In genomic region chr8:84236998-84237473, GRCm38 (mm10) we compare ENCODE assay signal across 8 mouse cellular contexts. TPM values are rescaled to one million over a fixed set of nuclear protein-coding genes. Genes with fewer than 3 reads are reported as not detected.
DNase-seq lines count a peak whose midpoint lies in the region; ATAC-seq and TF ChIP-seq lines count a peak whose summit lies in the region.

Gene Zswim4, minus strand, starts transcription at chr8:84237055.

- ATAC-seq in forebrain, embryonic 15.5 days (replicated peaks): peak; percentile 99
- peak; percentile 94 for ATAC-seq in neutrophil, adult 5-6 weeks (ENCODE audit: extremely low read depth, insufficient number of reproducible peaks, low FRiP score, poor library complexity, severe bottlenecking)

- intact Hi-C loops in heart, postnatal 25 days (cut with DNase I): loop anchor here (1.0 to 10.0 kb wide), 3 partner anchors 13 to 52 kb away; partner anchors contain the start of gene Nanos3

- peak within 1 kb of the TSS; percentile 87 to 88 for H3K4me3 ChIP-seq in ES-E14 (ENCODE audit: insufficient read depth in 1 of 2, low read depth in 1 of 2, low read length in 2 of 2, poor library complexity in 1 of 2, severe bottlenecking in 1 of 2)
- peak within 1 kb of the TSS; percentile 85 for H3K4me3 ChIP-seq in forebrain, embryonic 15.5 days
- H3K4me3 ChIP-seq in lung, adult 2 months (replicated peaks; ENCODE audit: extremely low read depth, low read depth, low read length): peak within 1 kb of the TSS; percentile 97

- in situ Hi-C loops in ES-E14 (cut with MboI; ENCODE audit: low sequenced_read_pairs in 2 of 2, unreplicated experiment in 2 of 2): no loop called here

- H3K36me3 ChIP-seq in ES-E14 (ENCODE audit: control insufficient read depth, insufficient read depth, low read length, poor library complexity, severe bottlenecking): 0 out of 2 replicates have a peak, but pooled peaks cover 2% of the 10 kb centered on the region
- H3K36me3 ChIP-seq in forebrain, embryonic 15.5 days: peaks cover 23% of the 10 kb centered on the region; the same call in 1 of the 2 replicates

- H3K4me2 ChIP-seq in forebrain, embryonic 15.5 days (replicated peaks): peak within 1 kb of the TSS; percentile 74

- peak; percentile 87; the same call in 1 of the 2 replicates for TF ChIP-seq POLR2A in lung, adult 2 months (IDR thresholded peaks at IDR 0.05; ENCODE audit: borderline replicate concordance, extremely low read depth, low read depth, low read length)

- H3K9me3 ChIP-seq in ES-E14 (ENCODE audit: control insufficient read depth, insufficient read depth, low read depth, low read length): no peaks in the 10 kb centered on the region
- no peaks in the 10 kb centered on the region for H3K9me3 ChIP-seq in forebrain, embryonic 15.5 days

- TF ChIP-seq CTCF in lung, adult 2 months (IDR thresholded peaks at IDR 0.05; ENCODE audit: insufficient read depth, low read length): no peak

- H3K27me3 ChIP-seq in forebrain, embryonic 15.5 days: no peaks in the 10 kb centered on the region

- peak within 1 kb of the TSS; percentile 90 for H3K9ac ChIP-seq in ES-E14 (ENCODE audit: insufficient read depth, low read depth, low read length, poor library complexity, severe bottlenecking)
- H3K9ac ChIP-seq in forebrain, embryonic 15.5 days (replicated peaks): peak within 1 kb of the TSS; percentile 96

- peaks cover 6 to 10% of the 10 kb centered on the region in 2 experiments for H3K4me1 ChIP-seq in ES-E14 (ENCODE audit: control insufficient read depth in 2 of 2, insufficient read depth in 2 of 2, low read length in 2 of 2, poor library complexity in 1 of 2)
- peaks cover 50% of the 10 kb centered on the region for H3K4me1 ChIP-seq in forebrain, embryonic 15.5 days
- peaks cover 8% of the 10 kb centered on the region for H3K4me1 ChIP-seq in lung, adult 2 months (ENCODE audit: control insufficient read depth, insufficient read depth, low read length)

- DNase-seq in ES-E14 (ENCODE audit: low read depth, low spot score): peak; percentile 99
- peak; percentile 98 for DNase-seq in cerebellum, adult 11-12 months
- peak; percentile 99 for DNase-seq in heart, postnatal 25 days (ENCODE audit: low spot score)
- peak; percentile 98 to 100 for DNase-seq in layer of hippocampus, adult 18-20 months (ENCODE audit: low spot score in 2 of 2)
- peak; percentile 98 for DNase-seq in lung, adult 2 months
- DNase-seq in thymus, adult 18-20 months: peak; percentile 96 to 99

- peak within 1 kb of the TSS; percentile 66 for H3K27ac ChIP-seq in ES-E14 (ENCODE audit: insufficient read depth, low read depth, low read length, poor library complexity, severe bottlenecking)
- H3K27ac ChIP-seq in forebrain, embryonic 15.5 days (replicated peaks): peak within 1 kb of the TSS; percentile 90

- WGBS in forebrain, embryonic 15.5 days: 0% methylated on average over 35 of the region's 35 CpGs
- WGBS in lung, adult 2 months: under 1% methylated on average over 35 of the region's 35 CpGs

TF ChIP-seq in ES-E14, 5 proteins besides CTCF, POLR2A, EP300 and RAD21:
- TF ChIP-seq ZNF384 (IDR thresholded peaks at IDR 0.05; ENCODE audit: low read depth, low read length) (no peak), CHD2 (IDR thresholded peaks at IDR 0.05; ENCODE audit: low read depth, low read length) (peak; percentile 98)

RNA-seq across cellular contexts. Expression of gene Zswim4, which starts in this region (rescaled TPM):
- total RNA-seq in ES-E14 (2012; rRNA removed): 22.1 and 24.6 TPM in 2 replicates
- polyA plus RNA-seq in forebrain, embryonic 15.5 days (2015; fragmentation: Nextera tagmentation; extraction: Ambion mirVana): 41.1 and 42.8 TPM in 2 replicates
- total RNA-seq in heart, postnatal 25 days (2021): 1 to 10 TPM; 8.2 to 8.8 TPM
- 10 to 100 TPM; 17.0 to 17.3 TPM for total RNA-seq in layer of hippocampus, adult 18-20 months (2021)
- polyA plus RNA-seq in lung, adult 2 months (2012; rRNA removed): 21.2 and 24.0 TPM in 2 replicates
- total RNA-seq in neutrophil, adult 5-6 weeks (2017): 23.6 and 28.4 TPM in 2 replicates

Comparison
In these comparisons a context has a peak if more than half of its experiments do, and no peak if none do; other contexts are left out.
1. Peak in every context shown above with its lines: DNase-seq, ATAC-seq, H3K4me3 ChIP-seq and H3K27ac ChIP-seq.